9 mouse cellular contexts compared by ENCODE assay signal in the genomic region with DNA sequence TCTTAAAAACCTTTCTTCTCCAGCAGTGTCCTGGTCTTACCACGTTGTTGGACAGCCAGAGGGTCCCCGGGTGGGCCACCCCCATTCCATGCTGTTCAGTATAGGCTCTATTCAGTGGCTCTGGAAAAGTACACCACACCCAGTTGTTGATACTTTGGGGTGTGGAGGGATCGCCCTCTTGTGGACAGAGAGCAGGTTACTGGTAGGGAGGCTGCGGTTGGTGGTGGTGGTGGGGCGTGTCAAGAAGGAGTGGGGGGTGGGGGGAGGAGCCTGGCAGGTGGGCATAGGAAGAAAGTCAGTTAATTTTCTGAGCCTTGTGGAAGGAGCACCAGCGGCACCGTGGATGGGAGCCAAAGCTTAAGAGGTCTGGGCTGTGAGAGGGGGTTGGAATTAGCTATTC. TPM values are rescaled to one million over a fixed set of nuclear protein-coding genes. Genes with fewer than 3 reads are reported as not detected.
DNase-seq lines count a peak whose midpoint lies in the region; ATAC-seq and TF ChIP-seq lines count a peak whose summit lies in the region.
"Had no signal": no experiment of that assay in that cellular context is flagged by ENCODE, and none has a peak within 500 bp of the region (broad histone marks: within the 10 kb centered on the region; RNA-seq: fewer than 3 reads in every experiment).

No protein-coding gene starts in this region.

- H3K4me1 ChIP-seq in forebrain, embryonic 11.5 days (replicated peaks; ENCODE audit: control insufficient read depth, insufficient read depth, low read length) = peaks cover 5% of the 10 kb centered on the region; the same call in 1 of the 2 replicates
- peaks cover 20% of the 10 kb centered on the region for H3K4me1 ChIP-seq in heart, embryonic 15.5 days (replicated peaks)
- H3K4me1 ChIP-seq in liver, embryonic 14.5 days (replicated peaks; ENCODE audit: control insufficient read depth in 2 of 2, insufficient read depth in 2 of 2, low read length in 1 of 2) = no peaks in the 10 kb centered on the region
- H3K4me1 ChIP-seq in neural tube, embryonic 13.5 days (replicated peaks) = peaks cover 7% of the 10 kb centered on the region

- peaks cover 3% of the 10 kb centered on the region; the same call in 1 of the 2 replicates for H3K9me3 ChIP-seq in forebrain, embryonic 11.5 days (ENCODE audit: control insufficient read depth, low read length)
- H3K9me3 ChIP-seq in heart, embryonic 15.5 days (replicated peaks) = no peaks in the 10 kb centered on the region
- H3K9me3 ChIP-seq in liver, embryonic 14.5 days (ENCODE audit: control insufficient read depth, low read length) = no peaks in the 10 kb centered on the region
- no peaks in the 10 kb centered on the region for H3K9me3 ChIP-seq in neural tube, embryonic 13.5 days

- no peak overlapping the region for H3K9ac ChIP-seq in forebrain, embryonic 11.5 days (ENCODE audit: low read length)
- H3K9ac ChIP-seq in heart, embryonic 15.5 days = no peak overlapping the region
- H3K9ac ChIP-seq in liver, embryonic 14.5 days (replicated peaks) = no peak overlapping the region
- H3K9ac ChIP-seq in neural tube, embryonic 13.5 days = no peak overlapping the region

- peak; percentile 53 for ATAC-seq in forebrain, embryonic 11.5 days (replicated peaks; ENCODE audit: low FRiP score)
- ATAC-seq in heart, embryonic 15.5 days (replicated peaks; ENCODE audit: insufficient number of reproducible peaks, insufficient read depth, low FRiP score, low read depth) = peak; percentile 54
- no peak for ATAC-seq in liver, embryonic 14.5 days (ENCODE audit: insufficient read depth)
- ATAC-seq in neural tube, embryonic 13.5 days (ENCODE audit: low read depth) = peak; percentile 45; the same call in 1 of the 2 replicates

- DNase-seq in CD8-positive naive resting alpha-beta T cell, adult 2 months (ENCODE audit: low read depth in 2 of 2, low spot score in 2 of 2) = peak; percentile 63 to 75
- peak; percentile 69 for DNase-seq in brain, embryonic 14.5 days (ENCODE audit: low read depth)
- DNase-seq in forebrain, embryonic 11.5 days (ENCODE audit: low spot score) = peak; percentile 63
- DNase-seq in kidney, postnatal 25 days = peak; percentile 79 to 82
- peak; percentile 10 to 31 (median 25) for DNase-seq in liver, embryonic 14.5 days (ENCODE audit: low read depth in 3 of 3, low spot score in 3 of 3)
- peak; percentile 39 for DNase-seq in testis, postnatal 14 days (ENCODE audit: low spot score)

- TF ChIP-seq POLR2A in brain, embryonic 14.5 days (IDR thresholded peaks at IDR 0.05; ENCODE audit: borderline replicate concordance, extremely low read depth, insufficient read depth, insufficient read length, poor library complexity, severe bottlenecking) = no peak

- TF ChIP-seq CTCF in brain, embryonic 14.5 days (IDR thresholded peaks at IDR 0.05; ENCODE audit: borderline replicate concordance, extremely low read depth, insufficient read depth, insufficient read length) = peak; percentile 59; the same call in 1 of the 2 replicates
- TF ChIP-seq CTCF in liver, embryonic 14.5 days (IDR thresholded peaks at IDR 0.05; ENCODE audit: low read depth) = peak; percentile 75

- no peak overlapping the region for H3K4me2 ChIP-seq in forebrain, embryonic 11.5 days (ENCODE audit: low read depth, low read length, severe bottlenecking)
- H3K4me2 ChIP-seq in heart, embryonic 15.5 days = peak overlapping the region; percentile 40
- H3K4me2 ChIP-seq in liver, embryonic 14.5 days (ENCODE audit: low read depth) = no peak overlapping the region
- H3K4me2 ChIP-seq in neural tube, embryonic 13.5 days = no peak overlapping the region

- no peak overlapping the region for H3K27ac ChIP-seq in forebrain, embryonic 11.5 days (ENCODE audit: low read depth, low read length)
- no peak overlapping the region for H3K27ac ChIP-seq in heart, embryonic 15.5 days
- no peak overlapping the region for H3K27ac ChIP-seq in liver, embryonic 14.5 days
- H3K27ac ChIP-seq in neural tube, embryonic 13.5 days (replicated peaks) = no peak overlapping the region

- no peaks in the 10 kb centered on the region; the same call in 1 of the 2 replicates for H3K27me3 ChIP-seq in forebrain, embryonic 11.5 days (ENCODE audit: control insufficient read depth, insufficient read depth, low read length)
- H3K27me3 ChIP-seq in heart, embryonic 15.5 days = no peaks in the 10 kb centered on the region
- H3K27me3 ChIP-seq in liver, embryonic 14.5 days (ENCODE audit: control insufficient read depth, insufficient read depth, low read length) = no peaks in the 10 kb centered on the region
- peaks cover 9% of the 10 kb centered on the region; the same call in 1 of the 2 replicates for H3K27me3 ChIP-seq in neural tube, embryonic 13.5 days

- no peaks in the 10 kb centered on the region for H3K36me3 ChIP-seq in forebrain, embryonic 11.5 days (ENCODE audit: control insufficient read depth, insufficient read depth, low read length)
- H3K36me3 ChIP-seq in heart, embryonic 15.5 days = no peaks in the 10 kb centered on the region
- H3K36me3 ChIP-seq in liver, embryonic 14.5 days (replicated peaks; ENCODE audit: control insufficient read depth, insufficient read depth, low read depth) = no peaks in the 10 kb centered on the region
- no peaks in the 10 kb centered on the region for H3K36me3 ChIP-seq in neural tube, embryonic 13.5 days

- 13% methylated on average over 7 of the region's 7 CpGs for WGBS in forebrain, embryonic 11.5 days
- 8% methylated on average over 7 of the region's 7 CpGs for WGBS in heart, embryonic 15.5 days
- 5% methylated on average over 7 of the region's 7 CpGs for WGBS in liver, embryonic 14.5 days (ENCODE audit: insufficient replicate concordance)
- WGBS in neural tube, embryonic 13.5 days = 12% methylated on average over 7 of the region's 7 CpGs

- TF ChIP-seq EP300 in liver, embryonic 14.5 days (IDR thresholded peaks at IDR 0.05; ENCODE audit: low read depth) = no peak

- no peak overlapping the region for H3K4me3 ChIP-seq in forebrain, embryonic 11.5 days (ENCODE audit: low read depth, low read length)
- no peak overlapping the region for H3K4me3 ChIP-seq in heart, embryonic 15.5 days
- H3K4me3 ChIP-seq in liver, embryonic 14.5 days (ENCODE audit: insufficient read depth in 1 of 2, low read depth in 2 of 2, low read length in 2 of 2) = no peak overlapping the region
- no peak overlapping the region for H3K4me3 ChIP-seq in neural tube, embryonic 13.5 days

RNA-seq across cellular contexts. Expression of gene S100a6, which starts 2.7 kb away (rescaled TPM):
- 22.2 and 26.1 TPM in 2 replicates for polyA plus RNA-seq in brain, embryonic 14.5 days (2012; rRNA removed)
- polyA plus RNA-seq in forebrain, embryonic 11.5 days (2014; fragmentation: Nextera tagmentation; extraction: Ambion mirVana) = 24.3 and 27.0 TPM in 2 replicates
- polyA plus RNA-seq in heart, embryonic 15.5 days (2015; fragmentation: Nextera tagmentation; extraction: Ambion mirVana) = 48.9 and 70.5 TPM in 2 replicates
- 3.4 and 5.4 TPM in 2 replicates for polyA plus RNA-seq in liver, embryonic 14.5 days (2012; rRNA removed)
- polyA plus RNA-seq in liver, embryonic 14.5 days (2014; fragmentation: Nextera tagmentation; extraction: Ambion mirVana) = 7.2 and 13.6 TPM in 2 replicates
- 28.2 and 28.4 TPM in 2 replicates for polyA plus RNA-seq in neural tube, embryonic 13.5 days (2015; fragmentation: Nextera tagmentation; extraction: Ambion mirVana)

RNA-seq across cellular contexts. Expression of gene S100a5, which starts 7.1 kb away (rescaled TPM):
- not detected in 2 replicates for polyA plus RNA-seq in brain, embryonic 14.5 days (2012; rRNA removed)
- polyA plus RNA-seq in forebrain, embryonic 11.5 days (2014; fragmentation: Nextera tagmentation; extraction: Ambion mirVana) = not detected in 2 replicates
- not detected in 2 replicates for polyA plus RNA-seq in heart, embryonic 15.5 days (2015; fragmentation: Nextera tagmentation; extraction: Ambion mirVana)
- polyA plus RNA-seq in liver, embryonic 14.5 days (2012; rRNA removed) = not detected in 2 replicates
- polyA plus RNA-seq in liver, embryonic 14.5 days (2014; fragmentation: Nextera tagmentation; extraction: Ambion mirVana) = not detected in 2 replicates
- not detected in 2 replicates for polyA plus RNA-seq in neural tube, embryonic 13.5 days (2015; fragmentation: Nextera tagmentation; extraction: Ambion mirVana)
- polyA plus RNA-seq: gonadal fat pad, adult 2 months had no signal

RNA-seq across cellular contexts. Expression of gene S100a4, which starts 11.8 kb away (rescaled TPM):
- 1.6 and 2.5 TPM in 2 replicates for polyA plus RNA-seq in brain, embryonic 14.5 days (2012; rRNA removed)
- polyA plus RNA-seq in forebrain, embryonic 11.5 days (2014; fragmentation: Nextera tagmentation; extraction: Ambion mirVana) = 0.69 and 1.9 TPM in 2 replicates
- 2.8 and 7.5 TPM in 2 replicates for polyA plus RNA-seq in heart, embryonic 15.5 days (2015; fragmentation: Nextera tagmentation; extraction: Ambion mirVana)
- polyA plus RNA-seq in liver, embryonic 14.5 days (2012; rRNA removed) = 1.0 and 2.0 TPM in 2 replicates
- polyA plus RNA-seq in liver, embryonic 14.5 days (2014; fragmentation: Nextera tagmentation; extraction: Ambion mirVana) = 0.73 and 1.0 TPM in 2 replicates
- polyA plus RNA-seq in neural tube, embryonic 13.5 days (2015; fragmentation: Nextera tagmentation; extraction: Ambion mirVana) = not detected in 2 replicates

RNA-seq across cellular contexts. Expression of gene Gm42674, which starts 13.7 kb away (rescaled TPM):
- polyA plus RNA-seq in brain, embryonic 14.5 days (2012; rRNA removed) = not detected in 2 replicates
- polyA plus RNA-seq in forebrain, embryonic 11.5 days (2014; fragmentation: Nextera tagmentation; extraction: Ambion mirVana) = not detected in 2 replicates
- polyA plus RNA-seq in heart, embryonic 15.5 days (2015; fragmentation: Nextera tagmentation; extraction: Ambion mirVana) = not detected in 2 replicates
- polyA plus RNA-seq in liver, embryonic 14.5 days (2012; rRNA removed) = not detected in 2 replicates
- polyA plus RNA-seq in liver, embryonic 14.5 days (2014; fragmentation: Nextera tagmentation; extraction: Ambion mirVana) = not detected in 2 replicates
- polyA plus RNA-seq in neural tube, embryonic 13.5 days (2015; fragmentation: Nextera tagmentation; extraction: Ambion mirVana) = not detected in 2 replicates
- polyA plus RNA-seq: gonadal fat pad, adult 2 months had no signal

RNA-seq across cellular contexts. Expression of gene S100a2, which starts 25.4 kb away (rescaled TPM):
- polyA plus RNA-seq in brain, embryonic 14.5 days (2012; rRNA removed) = not detected in 2 replicates
- not detected in 2 replicates for polyA plus RNA-seq in forebrain, embryonic 11.5 days (2014; fragmentation: Nextera tagmentation; extraction: Ambion mirVana)
- polyA plus RNA-seq in heart, embryonic 15.5 days (2015; fragmentation: Nextera tagmentation; extraction: Ambion mirVana) = not detected in 2 replicates
- not detected in 2 replicates for polyA plus RNA-seq in liver, embryonic 14.5 days (2012; rRNA removed)
- not detected in 2 replicates for polyA plus RNA-seq in liver, embryonic 14.5 days (2014; fragmentation: Nextera tagmentation; extraction: Ambion mirVana)
- not detected in 2 replicates for polyA plus RNA-seq in neural tube, embryonic 13.5 days (2015; fragmentation: Nextera tagmentation; extraction: Ambion mirVana)
- polyA plus RNA-seq: gonadal fat pad, adult 2 months had no signal

Comparison
In these comparisons a context has a peak if more than half of its experiments do, and no peak if none do; other contexts are left out.
1. DNase-seq: peak in every context shown above with its lines; median percentile 80 in kidney, postnatal 25 days; 69 in CD8-positive naive resting alpha-beta T cell, adult 2 months; 69 in brain, embryonic 14.5 days; 63 in forebrain, embryonic 11.5 days; 39 in testis, postnatal 14 days; 25 in liver, embryonic 14.5 days.